Mouse (Mus musculus): ENCODE measurements around the gene Kidins220.

Kidins220 gene

DNA sequence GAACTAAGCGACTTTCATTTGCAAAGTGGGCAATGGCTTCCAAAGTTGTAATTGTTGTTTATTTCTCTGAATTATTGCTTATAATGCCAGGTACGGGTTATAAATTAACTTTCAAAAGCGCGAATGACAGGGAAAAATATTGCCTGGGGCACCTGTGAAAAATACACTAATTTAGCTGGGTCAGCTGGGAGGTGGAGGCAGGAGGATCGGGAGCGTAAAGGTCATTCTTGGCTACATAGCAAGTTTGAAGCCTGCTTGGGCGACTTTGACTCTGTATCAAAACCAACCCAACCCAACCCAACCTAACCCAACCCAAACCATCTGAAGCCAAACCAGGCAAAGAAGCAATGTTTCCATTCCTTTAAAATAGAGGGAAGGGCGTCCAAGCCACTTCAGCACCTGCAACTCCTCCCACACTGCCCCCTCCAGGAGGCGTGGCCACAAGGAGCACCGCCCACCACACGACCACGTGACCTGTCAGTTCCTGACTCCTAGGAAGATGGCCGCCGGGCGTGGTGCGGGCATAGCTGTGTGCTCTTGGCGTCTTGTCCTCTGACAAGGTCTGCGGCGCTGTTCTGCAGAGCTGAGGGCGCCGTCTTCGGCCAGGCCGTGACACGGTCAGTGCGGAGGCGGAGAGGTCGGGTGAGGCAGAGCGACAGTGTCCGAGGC lies at the start of gene Kidins220:
Gene Kidins220, plus strand, starts transcription at position 480 of the 669 bp plus-strand sequence.
- peak; percentile 89 for ATAC-seq (ENCODE audit: insufficient number of reproducible peaks, low FRiP score, low TSS enrichment)

DNA sequence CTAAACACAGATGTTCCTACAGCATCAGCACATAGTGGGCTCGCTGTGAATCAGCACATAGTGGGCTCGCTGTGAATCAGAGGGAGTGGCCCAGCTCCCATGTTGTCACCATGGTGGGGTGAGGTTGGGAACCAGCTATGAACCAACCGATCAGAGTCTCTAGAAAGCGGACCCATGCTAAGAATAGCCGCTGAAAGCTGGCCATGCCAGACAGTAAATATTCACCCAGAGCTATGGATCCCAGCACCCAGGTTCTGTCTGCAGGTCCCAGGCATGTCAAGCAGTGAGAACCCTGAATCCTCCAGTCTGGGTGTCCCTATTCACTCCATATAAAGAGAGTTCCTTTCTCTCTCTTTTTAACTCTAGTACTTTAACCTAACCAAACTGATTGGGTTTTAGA lies 49.4 kb upstream of the Kidins220 start:
- no peak for ATAC-seq (ENCODE audit: insufficient number of reproducible peaks, low FRiP score, low TSS enrichment)

DNA sequence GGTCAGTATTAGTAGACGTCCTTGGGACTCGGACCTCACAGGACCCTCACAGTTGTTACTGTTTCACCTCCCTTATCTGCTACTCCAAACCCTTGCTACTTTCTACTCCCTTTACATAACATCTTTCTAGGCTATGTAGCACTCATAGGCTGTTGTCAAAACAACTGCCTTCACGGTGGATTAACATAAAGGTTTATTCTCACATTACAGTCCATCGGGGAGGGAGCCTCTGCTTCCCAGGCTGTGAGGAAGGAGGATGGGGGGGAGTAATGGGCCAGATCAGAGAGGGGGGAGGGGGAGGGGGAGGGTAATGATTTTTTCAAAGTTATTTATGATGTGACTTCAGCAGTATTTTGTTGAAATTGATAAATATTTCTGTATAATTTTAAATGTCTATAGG lies 49.0 kb upstream of the Kidins220 start:
- no peak for ATAC-seq (ENCODE audit: insufficient number of reproducible peaks, low FRiP score, low TSS enrichment)

DNA sequence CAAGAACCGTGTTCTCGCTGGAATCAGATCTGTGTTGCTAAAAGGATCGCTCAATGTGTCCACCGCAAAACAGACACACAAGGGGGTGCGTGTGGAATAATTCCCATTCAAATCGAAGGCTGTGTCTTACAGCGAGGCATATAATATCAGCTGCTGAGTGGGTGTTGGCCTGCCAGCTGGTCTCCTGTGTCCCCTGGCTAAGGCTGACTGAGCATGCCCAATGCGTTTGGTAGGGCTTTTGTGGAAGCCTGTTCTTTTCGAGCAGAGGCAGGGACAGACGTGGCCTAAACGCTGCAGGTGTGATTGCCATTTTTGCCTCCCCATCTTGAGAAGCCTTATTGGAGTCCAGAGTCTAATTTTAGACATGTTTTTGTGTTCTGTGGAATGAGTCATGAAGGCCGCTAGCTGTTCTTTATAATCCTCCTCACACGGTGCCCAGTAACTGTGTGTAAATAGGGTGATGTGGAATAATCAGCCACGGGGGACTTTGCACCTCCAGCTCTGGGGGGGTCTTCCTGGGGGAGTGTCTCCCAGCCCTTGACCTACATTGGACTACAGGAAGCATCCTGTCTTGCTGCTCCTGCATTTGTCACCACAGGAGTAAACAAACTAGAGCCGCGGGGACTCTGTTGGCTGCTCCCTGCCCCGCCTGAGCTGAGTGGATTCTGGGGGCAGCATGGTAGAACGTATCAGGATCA lies 46.5 kb upstream of the Kidins220 start:
- ATAC-seq (ENCODE audit: insufficient number of reproducible peaks, low FRiP score, low TSS enrichment), result no peak

DNA sequence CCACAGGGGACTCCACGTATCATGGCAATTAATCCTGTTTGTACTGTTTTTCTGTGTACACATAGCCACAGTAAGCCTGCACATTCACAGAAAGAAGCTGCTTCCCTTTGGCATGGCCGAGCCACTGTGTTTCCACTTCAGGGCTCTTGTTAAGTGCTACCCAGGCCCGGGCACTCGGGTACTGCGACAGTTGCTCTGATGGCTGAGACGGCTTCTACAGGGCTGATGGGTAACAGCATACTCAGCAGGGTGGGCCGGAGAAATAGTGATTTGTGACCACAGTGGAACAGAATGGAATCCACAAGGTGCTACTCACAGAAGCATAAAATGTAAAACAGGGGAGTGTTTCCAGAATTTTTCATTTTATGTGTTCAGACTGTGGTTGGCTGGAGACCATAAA lies 45.7 kb upstream of the Kidins220 start:
- ATAC-seq (ENCODE audit: insufficient number of reproducible peaks, low FRiP score, low TSS enrichment), result no peak

DNA sequence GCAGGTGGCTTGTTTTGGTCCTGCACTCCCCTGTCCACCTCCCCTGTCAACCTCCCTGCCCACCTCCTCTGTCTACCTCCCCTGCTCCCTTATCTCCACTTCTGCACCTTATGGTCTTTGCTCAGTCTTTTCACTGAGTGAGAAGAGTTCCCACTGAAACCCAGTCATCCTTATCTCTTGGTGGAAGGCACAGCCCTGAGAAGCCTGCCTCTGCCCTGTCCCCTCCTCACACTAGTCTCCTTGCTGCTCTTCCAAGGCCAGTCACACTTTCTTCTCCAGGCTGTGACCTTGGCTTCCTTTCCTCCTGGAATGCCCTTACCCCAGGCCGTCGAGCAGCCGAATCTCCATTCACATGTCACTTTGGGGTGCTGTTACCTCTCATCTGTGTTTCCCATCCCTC lies 44.0 kb upstream of the Kidins220 start:
- no peak for ATAC-seq (ENCODE audit: insufficient number of reproducible peaks, low FRiP score, low TSS enrichment)

DNA sequence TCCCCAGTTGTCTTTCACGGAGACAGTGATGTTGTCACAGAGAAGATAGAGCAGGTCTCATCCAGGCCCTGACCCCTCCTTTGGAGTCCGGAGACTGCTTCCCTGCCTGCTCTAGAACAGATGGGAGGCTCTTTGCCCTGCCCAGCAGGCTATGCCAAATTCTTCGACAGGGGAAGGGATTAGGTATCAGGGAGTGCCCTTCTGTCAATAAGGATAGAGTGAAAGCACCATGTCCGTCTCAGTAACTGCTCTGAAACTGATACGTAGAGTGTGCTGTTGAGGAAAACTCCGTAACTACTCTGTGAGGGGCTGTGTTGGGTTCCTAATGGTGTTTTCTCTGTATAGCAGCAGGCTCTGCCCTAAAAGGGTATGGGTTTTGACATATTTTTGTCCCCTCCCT lies 42.6 kb upstream of the Kidins220 start:
- ATAC-seq (ENCODE audit: insufficient number of reproducible peaks, low FRiP score, low TSS enrichment), result no peak

DNA sequence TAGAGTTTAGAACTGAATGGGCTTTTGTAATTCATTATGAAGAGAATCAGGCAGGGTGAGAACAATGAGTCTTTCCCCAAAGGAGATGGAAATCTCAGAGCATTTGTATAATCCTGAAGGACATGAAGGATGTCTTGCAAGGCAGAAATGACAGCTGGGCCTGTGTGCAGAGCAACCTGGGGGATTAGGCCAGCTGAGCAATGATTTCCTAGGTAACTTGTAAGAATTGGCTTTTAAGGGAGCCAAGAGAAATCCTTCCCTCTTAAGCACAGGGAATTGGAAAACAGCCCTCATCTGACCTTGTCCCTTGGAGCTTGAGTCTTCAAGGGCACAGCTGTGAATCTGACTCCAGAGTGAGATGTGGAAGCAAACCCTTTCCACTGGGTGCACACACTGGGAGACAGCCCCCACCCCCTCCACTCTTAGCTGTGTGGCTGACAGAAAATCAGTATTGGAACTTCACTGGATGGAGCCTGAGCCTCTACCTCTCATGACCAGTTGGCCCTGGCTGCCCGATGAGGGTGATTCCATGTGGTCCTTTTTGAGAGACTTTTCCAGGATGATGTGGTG lies 41.4 kb upstream of the Kidins220 start:
- ATAC-seq (ENCODE audit: insufficient number of reproducible peaks, low FRiP score, low TSS enrichment), result no peak

DNA sequence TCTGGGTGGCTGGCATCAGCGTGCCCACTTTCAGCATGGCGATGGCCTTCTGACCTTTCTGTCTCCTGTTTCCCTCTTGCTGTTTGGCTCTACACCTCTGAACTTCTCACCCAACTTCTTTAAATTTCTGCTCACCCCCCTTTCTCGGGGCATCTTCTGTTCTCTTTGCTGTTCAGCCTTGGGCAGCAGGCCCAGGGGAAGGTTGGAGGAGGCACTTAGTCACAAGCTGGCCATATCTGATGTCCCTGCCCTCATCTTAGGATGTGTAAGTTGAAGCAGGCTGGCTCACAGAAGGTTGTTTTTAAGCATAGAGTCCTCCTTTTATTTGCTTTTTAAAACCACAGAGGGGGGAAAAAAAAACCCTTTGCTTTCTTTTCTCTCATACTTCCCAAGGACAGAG lies 40.7 kb upstream of the Kidins220 start:
- ATAC-seq (ENCODE audit: insufficient number of reproducible peaks, low FRiP score, low TSS enrichment), result no peak

DNA sequence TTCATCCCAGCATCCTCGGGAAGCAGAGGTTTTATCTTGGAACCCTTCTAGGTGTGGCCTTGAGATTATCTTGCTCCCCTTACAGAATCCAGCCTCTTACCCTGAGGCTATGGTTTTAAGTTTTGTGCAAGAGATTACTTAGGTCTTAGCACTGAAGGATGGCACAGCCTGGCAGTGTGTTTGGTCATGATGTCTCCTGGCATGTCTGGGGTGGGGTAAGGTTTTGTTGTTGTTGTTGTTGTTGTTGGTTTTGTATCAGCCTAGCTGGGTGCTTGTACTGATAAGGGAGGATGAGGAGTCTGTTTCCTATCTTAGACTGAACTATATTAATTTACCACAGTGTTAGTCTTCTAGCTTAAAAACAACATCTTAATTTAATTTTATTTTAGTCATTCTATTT lies 38.4 kb upstream of the Kidins220 start:
- no peak for ATAC-seq (ENCODE audit: insufficient number of reproducible peaks, low FRiP score, low TSS enrichment)

DNA sequence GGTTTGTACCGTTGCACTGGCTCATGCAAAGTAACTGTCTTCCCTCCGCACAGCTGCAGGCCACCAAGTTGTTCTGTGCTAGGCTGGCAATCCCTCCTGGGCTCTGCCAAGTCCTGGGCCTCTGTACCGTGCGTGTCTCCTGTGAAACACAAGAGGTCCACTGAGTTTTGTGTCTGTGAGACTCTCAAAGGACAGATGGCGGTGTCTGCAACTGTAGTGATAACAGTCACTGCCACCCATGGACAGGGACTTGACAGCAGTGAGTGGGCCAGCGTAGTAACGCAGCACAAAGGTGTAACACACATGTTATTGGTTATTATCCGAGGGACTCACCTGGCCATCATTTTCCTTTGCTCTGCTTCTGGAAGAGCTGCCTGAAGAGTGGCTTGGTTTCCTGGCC lies 35.4 kb upstream of the Kidins220 start:
- no peak for ATAC-seq (ENCODE audit: insufficient number of reproducible peaks, low FRiP score, low TSS enrichment)

DNA sequence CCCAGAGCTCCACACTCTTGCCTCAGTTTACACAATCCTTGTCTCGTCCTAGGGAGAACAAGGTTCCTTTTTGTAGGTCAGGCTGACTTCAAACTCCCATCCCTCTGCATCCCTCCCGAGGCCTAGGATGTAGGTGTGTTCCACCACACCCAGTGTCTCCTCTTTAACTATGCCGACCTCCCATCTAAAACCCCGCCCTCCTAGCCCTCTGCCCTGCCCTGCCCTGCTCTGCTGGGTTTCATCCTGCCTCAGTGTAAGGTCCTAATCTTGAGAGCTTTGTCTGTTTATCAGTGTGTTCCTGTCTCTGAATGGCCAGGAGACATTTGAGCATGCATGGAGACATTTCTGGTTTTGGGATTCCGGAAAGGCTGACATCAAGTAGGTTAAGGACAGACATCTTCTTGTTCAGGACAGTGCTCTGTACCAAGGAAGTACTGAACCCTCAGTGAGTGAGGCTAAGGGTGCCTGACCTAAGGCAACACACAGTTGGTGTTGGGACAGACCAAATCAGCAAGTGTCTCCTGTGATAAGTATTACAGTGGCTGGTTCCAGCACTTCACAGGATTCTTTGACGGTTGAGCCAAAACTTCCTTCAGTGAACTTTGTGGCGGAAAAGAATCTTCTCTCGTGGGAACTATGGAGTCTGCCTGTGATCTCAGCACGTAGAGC lies 32.0 kb upstream of the Kidins220 start:
- no peak for ATAC-seq (ENCODE audit: insufficient number of reproducible peaks, low FRiP score, low TSS enrichment)

DNA sequence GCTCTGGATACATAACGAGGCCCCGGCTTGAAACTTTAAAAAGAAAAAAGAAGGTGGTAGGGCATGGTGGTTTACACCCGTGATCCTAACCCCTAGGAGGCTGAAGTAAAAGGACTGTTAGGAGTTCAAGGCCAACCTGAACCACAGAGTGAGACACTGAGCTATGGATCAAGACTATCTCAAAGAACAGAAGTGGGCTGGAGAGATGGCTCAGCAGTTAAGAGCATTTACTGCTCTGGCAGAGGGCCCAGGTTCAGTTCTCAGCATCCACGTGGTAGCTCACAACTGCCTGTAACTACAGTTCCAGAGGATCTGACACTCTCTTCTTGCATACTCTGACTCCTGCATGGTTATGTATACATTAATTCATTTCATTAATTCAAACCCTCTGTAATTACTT lies 31.3 kb upstream of the Kidins220 start:
- no peak for ATAC-seq (ENCODE audit: insufficient number of reproducible peaks, low FRiP score, low TSS enrichment)

DNA sequence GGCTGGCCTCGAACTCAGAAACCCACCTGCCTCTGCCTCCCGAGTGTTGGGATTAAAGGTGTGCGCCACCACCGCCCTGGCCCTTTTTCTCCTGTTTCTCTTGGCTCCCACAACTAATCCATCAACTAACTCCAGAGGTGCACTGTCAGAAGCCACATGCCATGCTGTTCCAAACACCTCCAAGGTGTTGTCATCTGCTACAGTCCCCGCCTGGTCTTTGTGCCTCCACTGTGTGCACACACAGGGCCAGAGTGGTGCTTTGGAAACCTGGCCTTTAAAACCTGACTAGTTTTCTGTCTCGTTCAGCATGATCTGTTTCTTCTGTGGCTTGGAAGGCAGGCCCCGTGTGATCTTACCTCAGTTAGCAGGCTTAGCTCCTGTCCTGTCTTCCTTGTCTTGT lies 30.1 kb upstream of the Kidins220 start:
- no peak for ATAC-seq (ENCODE audit: insufficient number of reproducible peaks, low FRiP score, low TSS enrichment)

DNA sequence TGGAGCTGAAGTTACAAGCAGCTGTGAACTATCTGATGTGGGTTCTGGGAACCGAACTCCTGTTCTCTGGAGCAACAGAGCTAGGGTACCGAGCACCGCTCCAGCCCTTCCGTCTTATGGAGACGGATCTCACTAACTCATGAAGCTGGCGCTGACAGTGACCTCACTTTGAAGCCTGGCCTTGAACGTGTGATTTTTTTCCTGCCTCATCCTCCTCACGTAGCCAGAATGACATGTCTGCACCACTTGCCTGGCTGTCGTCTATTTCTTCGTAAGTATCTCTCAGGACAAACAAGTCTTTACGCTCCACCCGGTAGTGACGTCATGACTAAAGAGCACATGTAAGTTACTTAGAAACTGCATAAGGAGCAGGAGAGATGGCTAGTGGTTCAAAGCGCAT lies 27.7 kb upstream of the Kidins220 start:
- no peak for ATAC-seq (ENCODE audit: insufficient number of reproducible peaks, low FRiP score, low TSS enrichment)

DNA sequence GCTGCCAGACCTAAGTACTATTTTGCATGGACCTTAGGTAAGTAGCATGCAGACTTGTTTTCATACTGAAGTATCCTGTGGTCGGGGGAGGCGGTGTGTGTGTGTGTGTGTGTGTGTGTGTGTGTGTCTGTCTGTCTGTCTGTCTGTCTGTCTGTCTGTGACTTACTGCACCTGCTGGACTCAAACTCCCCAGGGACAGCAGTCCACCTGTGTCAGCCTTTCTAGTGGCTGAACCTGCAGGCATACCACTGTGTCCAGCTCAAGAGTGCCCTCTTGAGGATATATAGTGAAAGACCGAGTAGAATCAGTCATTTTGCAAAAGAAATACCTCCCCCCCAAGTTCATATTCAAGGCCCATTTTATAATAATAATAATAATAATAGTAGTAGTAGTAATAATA lies 26.4 kb upstream of the Kidins220 start:
- no peak for ATAC-seq (ENCODE audit: insufficient number of reproducible peaks, low FRiP score, low TSS enrichment)

DNA sequence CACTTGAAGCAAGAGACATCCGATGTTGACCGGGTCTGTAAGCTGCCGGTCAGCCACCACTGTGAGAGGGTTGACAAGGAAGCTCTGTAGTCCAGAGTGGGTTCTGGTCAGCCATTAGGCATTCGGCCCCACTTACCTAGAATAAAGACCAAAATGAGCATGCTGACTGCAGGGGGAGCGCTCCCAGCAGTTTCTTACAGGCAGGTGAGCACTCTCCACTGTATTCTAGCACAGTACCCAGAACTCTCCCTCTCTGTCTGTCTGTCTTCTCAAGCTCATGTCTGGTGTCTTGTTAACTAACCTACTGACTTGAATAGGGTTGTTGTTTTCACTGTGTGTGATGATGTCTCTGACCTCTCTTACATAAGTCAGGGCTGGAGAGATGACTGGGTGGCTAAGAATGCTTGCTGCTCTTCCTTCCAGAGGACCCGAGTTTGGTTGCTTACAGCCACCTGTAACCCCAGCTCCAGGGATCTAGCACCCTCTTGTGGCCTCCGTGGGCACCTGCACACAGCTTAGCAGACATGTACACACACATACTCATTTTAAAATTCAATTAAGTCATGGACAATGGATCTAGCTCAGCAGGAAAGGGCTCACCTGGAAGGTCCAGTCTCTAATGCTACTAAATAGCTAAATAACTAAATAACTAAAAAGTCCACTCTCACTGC lies 24.2 kb upstream of the Kidins220 start:
- no peak for ATAC-seq (ENCODE audit: insufficient number of reproducible peaks, low FRiP score, low TSS enrichment)

DNA sequence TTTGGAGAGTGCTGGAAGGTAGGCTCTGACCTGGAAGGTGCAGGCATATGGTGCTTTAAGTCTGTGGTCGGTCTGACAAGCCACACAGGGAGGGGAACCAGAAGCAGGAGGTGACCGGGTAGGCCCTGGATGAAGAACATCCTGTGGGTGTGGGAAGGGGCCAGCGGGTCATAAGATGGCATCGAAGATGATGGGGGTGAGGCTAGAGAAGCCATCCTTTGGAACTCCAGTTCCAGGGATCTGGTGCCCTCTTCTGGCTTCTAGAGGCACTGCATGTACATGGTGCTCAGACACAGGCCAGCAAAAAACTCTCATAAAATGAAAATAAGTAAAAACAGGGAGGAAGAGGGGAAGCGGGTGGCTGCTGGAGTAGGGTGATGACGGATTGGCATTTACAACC lies 22.6 kb upstream of the Kidins220 start:
- peak; percentile 28; the same call in 1 of the 2 replicates for ATAC-seq (ENCODE audit: insufficient number of reproducible peaks, low FRiP score, low TSS enrichment)

DNA sequence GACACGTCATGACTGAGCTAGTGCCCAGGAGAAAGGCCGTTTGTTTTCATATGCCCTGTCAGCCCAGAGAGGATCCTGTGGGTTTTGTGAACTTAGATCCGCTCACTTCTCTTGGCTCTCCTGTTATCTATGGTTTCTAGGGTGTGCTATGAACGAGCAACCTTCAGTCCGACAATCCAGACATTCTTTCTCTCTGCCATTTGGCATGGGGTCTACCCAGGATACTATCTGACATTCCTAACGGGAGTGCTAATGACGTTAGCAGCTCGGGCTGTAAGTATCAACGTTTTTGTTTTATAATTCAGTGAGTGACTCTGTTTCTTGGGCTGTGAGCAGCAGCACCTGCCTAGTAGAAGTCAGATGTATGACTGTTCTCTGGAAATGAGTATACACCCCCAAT lies 19.6 kb upstream of the Kidins220 start:
- no peak for ATAC-seq (ENCODE audit: insufficient number of reproducible peaks, low FRiP score, low TSS enrichment)

DNA sequence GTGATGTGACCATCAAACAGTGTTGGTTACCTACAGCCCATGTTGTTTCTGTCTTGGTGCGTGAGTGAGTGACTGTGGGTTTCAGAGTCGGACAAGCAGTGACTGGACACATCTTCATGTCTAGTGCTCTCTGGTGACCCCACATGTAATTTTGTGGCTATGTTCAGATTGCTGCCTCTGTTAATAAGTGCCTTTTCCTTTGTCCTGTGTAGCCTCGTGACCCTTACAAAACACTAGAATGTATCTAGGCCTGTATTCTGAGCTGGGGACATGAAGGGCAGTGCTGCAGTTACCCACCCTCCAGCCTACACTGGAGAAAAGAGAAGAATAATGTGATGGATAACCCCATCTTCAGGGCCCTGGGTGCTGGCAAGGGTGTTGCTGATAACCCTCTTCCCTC lies 16.2 kb upstream of the Kidins220 start:
- no peak for ATAC-seq (ENCODE audit: insufficient number of reproducible peaks, low FRiP score, low TSS enrichment)

DNA sequence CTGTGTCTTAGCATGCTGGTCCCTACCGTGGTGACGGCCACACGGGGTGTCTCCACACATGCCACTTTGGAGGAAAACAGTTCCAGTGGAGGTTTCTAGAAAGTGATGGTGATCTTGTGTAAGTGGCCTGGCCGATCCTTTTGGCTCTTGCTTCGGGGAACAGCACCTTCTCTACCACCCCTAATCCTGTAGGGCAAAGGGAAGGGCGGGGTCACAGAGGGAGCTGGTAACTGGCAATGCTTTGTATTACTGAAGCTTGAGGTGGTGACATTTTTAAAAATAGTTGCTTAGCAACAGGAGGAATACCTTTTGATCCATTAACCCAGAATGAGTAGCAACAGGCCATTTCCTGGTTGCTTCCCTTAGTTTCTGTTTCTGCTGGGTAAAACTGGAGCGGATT lies 12.9 kb upstream of the Kidins220 start:
- no peak for ATAC-seq (ENCODE audit: insufficient number of reproducible peaks, low FRiP score, low TSS enrichment)

All from cerebellum, adult (tissue).